Mouse (Mus musculus): ENCODE measurements at regions not wholly inside any gene's neighbourhood (a gene's known extent, or its start where the extent isn't known, plus 50 kb on each side); places are given as distances from the start of the nearest gene placed in this dataset.

GRCm38 (mm10) chr19:30435054-30435738 lies 114.3 kb downstream of the Dkk1 start:
- intact Hi-C loops (cut with DNase I): no loop called here
- no peak for TF ChIP-seq CTCF (IDR thresholded peaks at IDR 0.05)
- no peak for DNase-seq (ENCODE audit: extremely low spot score in 1 of 2, low spot score in 2 of 2)
- no peak overlapping the region for H3K4me3 ChIP-seq
- no peak overlapping the region for H3K27ac ChIP-seq

GRCm38 (mm10) chr19:30450869-30451542 lies 98.5 kb downstream of the Dkk1 start:
- DNase-seq (ENCODE audit: extremely low spot score in 1 of 2, low spot score in 2 of 2): no peak
- no peak for TF ChIP-seq CTCF (IDR thresholded peaks at IDR 0.05)
- Histone ChIP-seq H3K4me3 (no peak overlapping the region), H3K27ac (no peak overlapping the region)
- intact Hi-C loops (cut with DNase I): no loop called here

GRCm38 (mm10) chr19:30451543-30451920 lies 97.9 kb downstream of the Dkk1 start:
- no peak for TF ChIP-seq CTCF (IDR thresholded peaks at IDR 0.05)
- intact Hi-C loops (cut with DNase I): no loop called here
- no peak overlapping the region for H3K4me3 ChIP-seq
- H3K27ac ChIP-seq: no peak overlapping the region
- no peak for DNase-seq (ENCODE audit: extremely low spot score in 1 of 2, low spot score in 2 of 2)

- TF ChIP-seq CTCF (IDR thresholded peaks at IDR 0.05): no peak
- Histone ChIP-seq H3K27ac (no peak overlapping the region), H3K4me3 (no peak overlapping the region)
- intact Hi-C loops (cut with DNase I): no loop called here
- no peak for DNase-seq (ENCODE audit: extremely low spot score in 1 of 2, low spot score in 2 of 2)
These were observed 96.8 kb downstream of the Dkk1 start for GRCm38 (mm10) chr19:30452671-30453070.

- TF ChIP-seq CTCF (IDR thresholded peaks at IDR 0.05): no peak
- no peak overlapping the region for H3K27ac ChIP-seq
- no peak for DNase-seq (ENCODE audit: extremely low spot score in 1 of 2, low spot score in 2 of 2)
- H3K4me3 ChIP-seq: no peak overlapping the region
- intact Hi-C loops (cut with DNase I): no loop called here
These were observed 66.0 kb downstream of the Dkk1 start for GRCm38 (mm10) chr19:30483436-30483835.

GRCm38 (mm10) chr19:30489786-30490185 lies 59.7 kb downstream of the Dkk1 start:
- intact Hi-C loops (cut with DNase I): no loop called here
- no peak for TF ChIP-seq CTCF (IDR thresholded peaks at IDR 0.05)
- Histone ChIP-seq H3K4me3 (no peak overlapping the region), H3K27ac (no peak overlapping the region)
- no peak for DNase-seq (ENCODE audit: extremely low spot score in 1 of 2, low spot score in 2 of 2)

- Histone ChIP-seq H3K27ac (no peak overlapping the region), H3K4me3 (no peak overlapping the region)
- intact Hi-C loops (cut with DNase I): no loop called here
- TF ChIP-seq CTCF (IDR thresholded peaks at IDR 0.05): no peak
- no peak for DNase-seq (ENCODE audit: extremely low spot score in 1 of 2, low spot score in 2 of 2)
These were observed 58.5 kb downstream of the Dkk1 start for GRCm38 (mm10) chr19:30490916-30491315.
